Mouse (Mus musculus): Measurements from ENCODE around the gene Hectd1. TPM values are rescaled to one million over a fixed set of nuclear protein-coding genes. Genes with fewer than 3 reads are reported as not detected.

Hectd1 gene
- total and polyA plus RNA-seq, 2 experiments = 15.1 to 96.1 TPM

DNA sequence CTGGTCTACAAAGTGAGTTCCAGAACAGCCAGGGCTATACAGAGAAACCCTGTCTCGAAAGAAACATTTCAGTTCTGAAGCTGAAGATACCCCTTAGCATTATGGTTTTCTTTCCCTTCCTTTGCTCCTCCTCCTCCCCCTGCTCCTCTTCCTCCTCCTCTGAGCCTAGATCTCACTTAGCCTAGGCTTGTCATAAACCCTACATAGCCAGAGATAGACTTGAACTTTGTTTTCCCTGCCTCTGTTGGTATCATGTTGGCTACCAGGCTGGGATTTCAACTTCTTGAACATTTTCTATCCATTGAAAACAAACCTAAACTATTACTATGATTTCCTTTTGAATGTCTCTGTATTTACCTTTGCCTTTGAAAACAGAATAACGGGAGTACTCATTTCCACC, 26.5 kb upstream of the Hectd1 start:
- WGBS = 94% methylated on average over 2 of the region's 2 CpGs
- Histone ChIP-seq H3K4me1 (ENCODE audit: control insufficient read depth, insufficient read depth, low read length) (no peaks in the 10 kb centered on the region), H3K36me3 (ENCODE audit: control insufficient read depth, insufficient read depth, low read length) (no peaks in the 10 kb centered on the region), H3K79me2 (ENCODE audit: control insufficient read depth, insufficient read depth, low read length) (no peaks in the 10 kb centered on the region), H3K27ac (replicated peaks; ENCODE audit: insufficient read depth, low read depth, low read length) (no peak overlapping the region), H3K4me3 (ENCODE audit: insufficient read depth, low read depth, low read length) (no peak overlapping the region), H3K9ac (ENCODE audit: low read depth, low read length) (no peak overlapping the region), H3K27me3 (ENCODE audit: control insufficient read depth, insufficient read depth, low read length) (no peaks in the 10 kb centered on the region)
- DNase-seq (ENCODE audit: extremely low read depth, low read depth, low spot score) = no peak
- TF ChIP-seq CTCF (IDR thresholded peaks at IDR 0.05; ENCODE audit: low read depth, low read length) = no peak
- no peak for TF ChIP-seq POLR2A (IDR thresholded peaks at IDR 0.05; ENCODE audit: extremely low read depth, insufficient read depth, low read length)

DNA sequence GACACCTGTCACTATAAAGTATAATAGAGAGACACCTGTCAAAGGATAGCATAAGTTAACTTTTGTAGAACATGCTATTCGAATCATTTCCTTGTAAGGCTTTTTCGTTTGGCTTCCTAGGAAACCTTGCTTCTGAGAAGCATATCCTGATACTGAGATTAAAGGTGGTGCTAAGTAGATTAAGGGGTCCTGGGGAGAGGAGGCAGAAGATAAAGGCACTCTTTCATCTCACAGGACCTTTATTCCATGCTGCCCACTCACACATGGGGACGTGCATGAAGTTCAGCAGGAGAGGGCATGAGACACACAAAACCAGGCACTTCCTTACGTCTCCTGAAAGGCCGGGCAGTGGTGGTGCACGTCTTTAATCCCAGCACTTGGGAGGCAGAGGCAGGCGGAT, 26.1 kb upstream of the Hectd1 start:
- Histone ChIP-seq H3K4me1 (ENCODE audit: control insufficient read depth, insufficient read depth, low read length) (no peaks in the 10 kb centered on the region), H3K27me3 (ENCODE audit: control insufficient read depth, insufficient read depth, low read length) (no peaks in the 10 kb centered on the region), H3K9ac (ENCODE audit: low read depth, low read length) (no peak overlapping the region), H3K36me3 (ENCODE audit: control insufficient read depth, insufficient read depth, low read length) (no peaks in the 10 kb centered on the region), H3K4me3 (ENCODE audit: insufficient read depth, low read depth, low read length) (no peak overlapping the region), H3K79me2 (ENCODE audit: control insufficient read depth, insufficient read depth, low read length) (no peaks in the 10 kb centered on the region), H3K27ac (replicated peaks; ENCODE audit: insufficient read depth, low read depth, low read length) (no peak overlapping the region)
- no peak for DNase-seq (ENCODE audit: extremely low read depth, low read depth, low spot score)
- TF ChIP-seq POLR2A (IDR thresholded peaks at IDR 0.05; ENCODE audit: extremely low read depth, insufficient read depth, low read length) (no peak), CTCF (IDR thresholded peaks at IDR 0.05; ENCODE audit: low read depth, low read length) (no peak)
- WGBS = 83% methylated on average over 7 of the region's 7 CpGs

DNA sequence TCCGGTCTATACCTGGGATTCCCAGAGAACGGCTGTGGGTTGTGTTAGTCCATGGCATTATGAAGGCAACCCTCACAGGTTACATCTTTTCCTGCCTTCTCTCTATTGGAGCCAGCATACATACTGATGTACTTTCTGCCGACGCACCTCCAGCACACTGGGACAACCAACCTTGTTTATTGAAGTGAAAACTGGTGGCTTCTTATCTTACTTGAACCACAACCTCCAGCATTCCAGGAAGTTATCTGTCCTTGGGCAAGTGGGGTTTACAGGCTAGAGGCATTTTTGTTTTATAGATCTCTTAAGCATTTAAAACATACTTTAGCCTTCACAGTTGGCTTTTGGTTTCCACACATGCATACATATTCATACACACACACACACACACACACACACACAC, 22.3 kb upstream of the Hectd1 start:
- Histone ChIP-seq H3K4me3 (ENCODE audit: insufficient read depth, low read depth, low read length) (no peak overlapping the region), H3K27me3 (ENCODE audit: control insufficient read depth, insufficient read depth, low read length) (no peaks in the 10 kb centered on the region), H3K79me2 (ENCODE audit: control insufficient read depth, insufficient read depth, low read length) (no peaks in the 10 kb centered on the region), H3K27ac (replicated peaks; ENCODE audit: insufficient read depth, low read depth, low read length) (no peak overlapping the region), H3K9ac (ENCODE audit: low read depth, low read length) (no peak overlapping the region), H3K36me3 (ENCODE audit: control insufficient read depth, insufficient read depth, low read length) (no peaks in the 10 kb centered on the region), H3K4me1 (ENCODE audit: control insufficient read depth, insufficient read depth, low read length) (peaks cover 3% of the 10 kb centered on the region)
- WGBS = 76% methylated on average over 4 of the region's 4 CpGs
- no peak for DNase-seq (ENCODE audit: extremely low read depth, low read depth, low spot score)
- TF ChIP-seq CTCF (IDR thresholded peaks at IDR 0.05; ENCODE audit: low read depth, low read length) = no peak
- TF ChIP-seq POLR2A (IDR thresholded peaks at IDR 0.05; ENCODE audit: extremely low read depth, insufficient read depth, low read length) = no peak

DNA sequence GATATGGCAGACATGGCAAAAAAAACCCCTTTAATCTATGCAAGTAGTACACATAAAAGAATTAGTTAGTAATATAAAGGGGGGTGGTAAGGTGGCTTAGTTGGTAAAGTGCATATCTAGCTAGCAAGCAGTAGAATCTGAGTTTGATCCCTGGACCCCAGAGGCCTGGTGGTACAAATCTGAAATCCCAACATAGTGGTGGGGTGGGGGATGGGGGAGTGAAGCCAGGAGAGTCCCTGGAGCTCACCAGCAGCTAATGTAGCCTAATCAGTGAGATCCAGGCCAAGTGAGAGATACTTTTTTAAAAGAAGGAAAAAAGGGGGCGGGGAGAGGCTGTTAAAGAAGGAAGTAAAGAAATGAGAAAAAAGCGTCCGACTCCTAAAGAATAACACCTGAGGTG, 21.8 kb upstream of the Hectd1 start:
- H3K27ac ChIP-seq (replicated peaks; ENCODE audit: insufficient read depth, low read depth, low read length) = no peak overlapping the region
- H3K36me3 ChIP-seq (ENCODE audit: control insufficient read depth, insufficient read depth, low read length) = no peaks in the 10 kb centered on the region
- 96% methylated on average over 3 of the region's 3 CpGs for WGBS
- H3K4me3 ChIP-seq (ENCODE audit: insufficient read depth, low read depth, low read length) = no peak overlapping the region
- no peaks in the 10 kb centered on the region for H3K79me2 ChIP-seq (ENCODE audit: control insufficient read depth, insufficient read depth, low read length)
- TF ChIP-seq CTCF (IDR thresholded peaks at IDR 0.05; ENCODE audit: low read depth, low read length) (no peak), POLR2A (IDR thresholded peaks at IDR 0.05; ENCODE audit: extremely low read depth, insufficient read depth, low read length) (no peak)
- no peak for DNase-seq (ENCODE audit: extremely low read depth, low read depth, low spot score)
- no peak overlapping the region for H3K9ac ChIP-seq (ENCODE audit: low read depth, low read length)
- H3K27me3 ChIP-seq (ENCODE audit: control insufficient read depth, insufficient read depth, low read length) = no peaks in the 10 kb centered on the region
- H3K4me1 ChIP-seq (ENCODE audit: control insufficient read depth, insufficient read depth, low read length) = peaks cover 3% of the 10 kb centered on the region

DNA sequence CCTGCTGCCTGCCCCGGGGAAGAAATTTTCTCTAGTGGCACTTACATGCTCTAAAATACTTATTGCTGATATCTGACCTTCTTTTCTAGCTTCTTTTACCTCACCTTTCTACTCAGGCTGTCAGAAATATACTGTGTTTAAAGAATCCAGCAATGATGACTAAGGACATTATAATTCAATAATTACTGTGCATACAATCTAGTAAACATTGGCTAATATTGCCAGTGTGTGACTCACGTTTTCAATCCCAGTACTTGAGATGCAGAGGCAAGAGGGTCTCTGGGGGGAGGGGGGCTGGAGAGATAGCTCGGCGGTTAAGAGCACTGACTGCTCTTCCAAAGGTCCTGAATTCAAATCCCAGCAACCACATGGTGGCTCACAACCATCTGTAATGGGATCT, 21.0 kb upstream of the Hectd1 start:
- WGBS = 79% methylated on average over 4 of the region's 4 CpGs
- H3K27ac ChIP-seq (replicated peaks; ENCODE audit: insufficient read depth, low read depth, low read length) = no peak overlapping the region
- TF ChIP-seq POLR2A (IDR thresholded peaks at IDR 0.05; ENCODE audit: extremely low read depth, insufficient read depth, low read length) (no peak), CTCF (IDR thresholded peaks at IDR 0.05; ENCODE audit: low read depth, low read length) (no peak)
- H3K27me3 ChIP-seq (ENCODE audit: control insufficient read depth, insufficient read depth, low read length) = no peaks in the 10 kb centered on the region
- no peak overlapping the region for H3K4me3 ChIP-seq (ENCODE audit: insufficient read depth, low read depth, low read length)
- H3K4me1 ChIP-seq (ENCODE audit: control insufficient read depth, insufficient read depth, low read length) = peaks cover 5% of the 10 kb centered on the region
- H3K9ac ChIP-seq (ENCODE audit: low read depth, low read length) = no peak overlapping the region
- no peak for DNase-seq (ENCODE audit: extremely low read depth, low read depth, low spot score)
- no peaks in the 10 kb centered on the region for H3K79me2 ChIP-seq (ENCODE audit: control insufficient read depth, insufficient read depth, low read length)
- no peaks in the 10 kb centered on the region for H3K36me3 ChIP-seq (ENCODE audit: control insufficient read depth, insufficient read depth, low read length)

DNA sequence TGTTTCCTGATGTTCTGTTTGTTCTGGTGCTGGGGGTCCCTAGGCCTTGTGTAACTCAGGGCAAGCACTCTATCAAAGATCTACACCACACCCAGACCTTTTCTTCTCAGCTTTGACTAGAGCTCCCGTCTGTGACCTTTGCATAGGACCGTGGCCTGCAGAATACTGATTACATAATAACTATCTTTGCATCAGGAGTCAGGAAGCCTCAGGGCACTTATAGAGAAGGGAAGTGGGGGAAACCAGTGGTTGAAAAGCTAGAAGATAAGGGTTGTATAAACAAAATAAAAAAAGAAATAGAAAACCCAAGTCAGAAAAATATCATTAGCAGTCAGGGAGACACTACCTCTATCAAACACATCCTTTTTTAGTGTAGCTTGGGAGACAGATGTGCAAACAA, 20.6 kb upstream of the Hectd1 start:
- DNase-seq (ENCODE audit: extremely low read depth, low read depth, low spot score) = no peak
- Histone ChIP-seq H3K4me3 (ENCODE audit: insufficient read depth, low read depth, low read length) (no peak overlapping the region), H3K4me1 (ENCODE audit: control insufficient read depth, insufficient read depth, low read length) (peaks cover 5% of the 10 kb centered on the region), H3K36me3 (ENCODE audit: control insufficient read depth, insufficient read depth, low read length) (no peaks in the 10 kb centered on the region), H3K27me3 (ENCODE audit: control insufficient read depth, insufficient read depth, low read length) (no peaks in the 10 kb centered on the region), H3K79me2 (ENCODE audit: control insufficient read depth, insufficient read depth, low read length) (no peaks in the 10 kb centered on the region), H3K27ac (replicated peaks; ENCODE audit: insufficient read depth, low read depth, low read length) (no peak overlapping the region), H3K9ac (ENCODE audit: low read depth, low read length) (no peak overlapping the region)
- TF ChIP-seq CTCF (IDR thresholded peaks at IDR 0.05; ENCODE audit: low read depth, low read length) (no peak), POLR2A (IDR thresholded peaks at IDR 0.05; ENCODE audit: extremely low read depth, insufficient read depth, low read length) (no peak)
- 28% methylated on average over 2 of the region's 2 CpGs for WGBS

Measured in liver, adult 2 months (tissue).